In genomic region chr3:79261816-79262316, GRCm38 (mm10) we compare ENCODE assay signal across 7 mouse cellular contexts. TPM values are rescaled to one million over a fixed set of nuclear protein-coding genes. Genes with fewer than 3 reads are reported as not detected.
DNase-seq lines count a peak whose midpoint lies in the region; ATAC-seq lines count a peak whose summit lies in the region.

No protein-coding gene starts in this region.

- no peaks in the 10 kb centered on the region for H3K36me3 ChIP-seq in embryonic facial prominence, embryonic 14.5 days (ENCODE audit: control insufficient read depth, insufficient read depth, low read length)

- 0 out of 2 replicates have a peak, but pooled peaks have one; percentile 15 for ATAC-seq in embryonic facial prominence, embryonic 14.5 days (ENCODE audit: low read depth)

- no peak overlapping the region for H3K27ac ChIP-seq in embryonic facial prominence, embryonic 14.5 days (replicated peaks; ENCODE audit: low read depth, low read length)

- H3K27me3 ChIP-seq in embryonic facial prominence, embryonic 14.5 days (replicated peaks; ENCODE audit: control insufficient read depth, insufficient read depth, low read length) = no peaks in the 10 kb centered on the region

- peak; percentile 52 for DNase-seq in 3134 (ENCODE audit: extremely low read depth, insufficient read length, low spot score)
- DNase-seq in 416B (ENCODE audit: low read depth) = peak; percentile 22
- DNase-seq in embryonic facial prominence, embryonic 14.5 days (ENCODE audit: low spot score) = no peak
- peak; percentile 7 for DNase-seq in liver
- DNase-seq in retina, postnatal 1 day = no peak
- no peak for DNase-seq in right cerebral cortex, adult 2 months (ENCODE audit: low spot score in 2 of 2)
- no peak for DNase-seq in left cerebral cortex, adult 11 months (ENCODE audit: low spot score)

- no peak overlapping the region for H3K4me2 ChIP-seq in embryonic facial prominence, embryonic 14.5 days (ENCODE audit: low read depth, low read length)

- 67% methylated on average over 6 of the region's 6 CpGs for WGBS in embryonic facial prominence, embryonic 14.5 days

- H3K4me3 ChIP-seq in embryonic facial prominence, embryonic 14.5 days (ENCODE audit: low read depth, low read length) = no peak overlapping the region

- H3K9me3 ChIP-seq in embryonic facial prominence, embryonic 14.5 days (ENCODE audit: control insufficient read depth, low read length) = no peaks in the 10 kb centered on the region

- no peak overlapping the region for H3K9ac ChIP-seq in embryonic facial prominence, embryonic 14.5 days (ENCODE audit: low read depth, low read length)

- H3K4me1 ChIP-seq in embryonic facial prominence, embryonic 14.5 days (ENCODE audit: control insufficient read depth, insufficient read depth, low read length) = peaks cover 5% of the 10 kb centered on the region; the same call in 1 of the 2 replicates

RNA-seq across cellular contexts. Expression of gene Rapgef2, which starts 24.5 kb away (rescaled TPM):
- polyA plus RNA-seq in embryonic facial prominence, embryonic 14.5 days (2014; fragmentation: Nextera tagmentation; extraction: Ambion mirVana) = 8.5 TPM in 2 replicates

Comparison
In these comparisons a context has a peak if more than half of its experiments do, and no peak if none do; other contexts are left out.
1. DNase-seq: peak in 3134 (single experiment), 416B (single experiment) and liver (single experiment); none in embryonic facial prominence, embryonic 14.5 days (single experiment), retina, postnatal 1 day (single experiment), right cerebral cortex, adult 2 months (0 of 2) and left cerebral cortex, adult 11 months (single experiment).